Mouse (Mus musculus) heart, embryonic 16.5 days (tissue): ENCODE measurements around the gene Plxnd1. TPM values are rescaled to one million over a fixed set of nuclear protein-coding genes. Genes with fewer than 3 reads are reported as not detected.

ENCODE experiments used
- ATAC-seq: fragments of 200-750 bp; cut with Nextera tagmentation; replicated peaks from 2 replicates; pipeline ENCODE4 v1.8.0; 2017; ENCODE audit warnings: moderate number of reproducible peaks; ENCODE audit not compliant: insufficient read depth, low FRiP score; ENCODE audit errors: extremely low read depth
- H3K27ac ChIP-seq: fragments of 300-500 bp; sonication (generic); 2 replicates; pipeline ENCODE4 v1.5.1; 2014; ENCODE audit warnings: mild to moderate bottlenecking, low read length, control low read depth, moderate library complexity
- H3K27me3 ChIP-seq: fragments of 300-500 bp; sonication (generic); 2 replicates; pipeline ENCODE4 v1.6.1; 2014; ENCODE audit warnings: low read length, mixed read lengths; ENCODE audit not compliant: control insufficient read depth, insufficient read depth
- H3K36me3 ChIP-seq: fragments of 300-500 bp; sonication (generic); 2 replicates; pipeline ENCODE4 v1.6.1; 2014; ENCODE audit not compliant: control insufficient read depth, insufficient read depth
- H3K4me1 ChIP-seq: fragments of 300-500 bp; sonication (generic); 2 replicates; pipeline ENCODE4 v1.6.1; 2014; ENCODE audit warnings: low read length, mixed read lengths; ENCODE audit not compliant: control insufficient read depth, insufficient read depth
- H3K4me2 ChIP-seq: fragments of 300-500 bp; sonication (generic); 2 replicates; pipeline ENCODE4 v1.6.1; 2014; ENCODE audit warnings: low read depth, mild to moderate bottlenecking, control low read depth, low read length
- H3K4me3 ChIP-seq: fragments of 300-500 bp; sonication (generic); 2 replicates; pipeline ENCODE4 v1.5.1; 2014; ENCODE audit warnings: mild to moderate bottlenecking, control low read depth, low read length
- H3K9ac ChIP-seq: fragments of 300-500 bp; sonication (generic); 2 replicates; pipeline ENCODE4 v1.6.1; 2014; ENCODE audit warnings: low read length, control low read depth
- H3K9me3 ChIP-seq: fragments of 300-500 bp; sonication (generic); replicated peaks from 2 replicates; pipeline ENCODE4 v1.6.1; 2016; ENCODE audit warnings: low read length; ENCODE audit not compliant: control insufficient read depth
- WGBS: fragments of 180-500 bp; shearing (Covaris S2); extraction: QIAGEN DNeasy Blood & Tissue Kit; methylation state at CpG from one replicate; pipeline ENCODE4 v1.1.7; 2014; 5-methylcytosine and 5-hydroxymethylcytosine counted together
- polyA plus RNA-seq: library from polyadenylated mRNA; unstranded; fragments of >200 nt; fragmentation: Nextera tagmentation; extraction: Ambion mirVana; gene quantifications from 2 replicates; pipeline ENCODE4 v1.2.1, GENCODE M21; 2015

The Plxnd1 gene
- polyA plus RNA-seq, 1 experiment from 2014 or later = 46.0 TPM

- Histone ChIP-seq H3K27ac (peak overlapping the region; percentile 87), H3K27me3 (no peaks in the 10 kb centered on the region), H3K9me3 (no peaks in the 10 kb centered on the region), H3K4me1 (peaks cover 52% of the 10 kb centered on the region), H3K9ac (peak overlapping the region; percentile 52), H3K4me3 (no peak overlapping the region), H3K36me3 (no peaks in the 10 kb centered on the region), H3K4me2 (peak overlapping the region; percentile 39)
- ATAC-seq = peak; percentile 49
- 23% methylated on average over 17 of the region's 17 CpGs for WGBS
Measured at GRCm38 (mm10) chr6:115915601-115916445, 79.0 kb downstream of the Plxnd1 start.

GRCm38 (mm10) chr6:115914511-115915202 lies 80.1 kb downstream of the Plxnd1 start:
- no peaks in the 10 kb centered on the region for H3K36me3 ChIP-seq
- no peaks in the 10 kb centered on the region for H3K9me3 ChIP-seq
- ATAC-seq = no peak
- H3K27ac ChIP-seq = peak overlapping the region; percentile 87
- no peak overlapping the region for H3K4me2 ChIP-seq
- no peaks in the 10 kb centered on the region for H3K27me3 ChIP-seq
- WGBS = 75% methylated on average over 15 of the region's 15 CpGs
- no peak overlapping the region for H3K9ac ChIP-seq
- no peak overlapping the region for H3K4me3 ChIP-seq
- peaks cover 53% of the 10 kb centered on the region for H3K4me1 ChIP-seq

GRCm38 (mm10) chr6:115913482-115913881 lies 81.3 kb downstream of the Plxnd1 start:
- peaks cover 61% of the 10 kb centered on the region for H3K4me1 ChIP-seq
- 87% methylated on average over 10 of the region's 10 CpGs for WGBS

GRCm38 (mm10) chr6:115911763-115912162 lies 83.0 kb downstream of the Plxnd1 start:
- Histone ChIP-seq H3K4me2 (no peak overlapping the region), H3K9me3 (no peaks in the 10 kb centered on the region), H3K4me1 (peaks cover 65% of the 10 kb centered on the region), H3K9ac (no peak overlapping the region), H3K27me3 (no peaks in the 10 kb centered on the region), H3K4me3 (no peak overlapping the region), H3K27ac (peak overlapping the region; percentile 21), H3K36me3 (peaks cover 7% of the 10 kb centered on the region; the same call in 1 of the 2 replicates)
- WGBS = 66% methylated on average over 6 of the region's 6 CpGs
- ATAC-seq = no peak

More at GRCm38 (mm10) chr6:115913482-115913881, 81.3 kb downstream of the Plxnd1 start:
- Histone ChIP-seq H3K4me3 (no peak overlapping the region), H3K27ac (no peak overlapping the region), H3K9ac (no peak overlapping the region), H3K36me3 (no peaks in the 10 kb centered on the region), H3K9me3 (no peaks in the 10 kb centered on the region), H3K4me2 (no peak overlapping the region), H3K27me3 (no peaks in the 10 kb centered on the region)
- ATAC-seq = no peak

- no peaks in the 10 kb centered on the region for H3K9me3 ChIP-seq
- H3K27ac ChIP-seq = peak overlapping the region; percentile 68
- no peak overlapping the region for H3K4me3 ChIP-seq
- H3K36me3 ChIP-seq = peaks cover 10% of the 10 kb centered on the region
- H3K9ac ChIP-seq = no peak overlapping the region
- H3K4me2 ChIP-seq = no peak overlapping the region
- no peaks in the 10 kb centered on the region for H3K27me3 ChIP-seq
- ATAC-seq = peak; percentile 79
- WGBS = 45% methylated on average over 8 of the region's 8 CpGs
- H3K4me1 ChIP-seq = peaks cover 51% of the 10 kb centered on the region
Measured at GRCm38 (mm10) chr6:115909940-115910339, 84.9 kb downstream of the Plxnd1 start.

- Histone ChIP-seq H3K9ac (no peak overlapping the region), H3K4me1 (peaks cover 44% of the 10 kb centered on the region)
- whole genome bisulfite sequencing = 81% methylated on average over 3 of the region's 3 CpGs
Measured at GRCm38 (mm10) chr6:115909052-115909451, 85.8 kb downstream of the Plxnd1 start.

GRCm38 (mm10) chr6:115908421-115908982 lies 86.3 kb downstream of the Plxnd1 start:
- Histone ChIP-seq H3K9me3 (no peaks in the 10 kb centered on the region), H3K27me3 (no peaks in the 10 kb centered on the region), H3K9ac (no peak overlapping the region), H3K4me3 (no peak overlapping the region), H3K36me3 (peaks cover 10% of the 10 kb centered on the region), H3K4me1 (peaks cover 44% of the 10 kb centered on the region), H3K27ac (no peak overlapping the region; the same call in 1 of the 2 replicates), H3K4me2 (no peak overlapping the region)
- WGBS = 28% methylated on average over 6 of the region's 6 CpGs
- no peak for ATAC-seq

More at GRCm38 (mm10) chr6:115909052-115909451, 85.8 kb downstream of the Plxnd1 start:
- peaks cover 10% of the 10 kb centered on the region for H3K36me3 ChIP-seq
- H3K27ac ChIP-seq = peak overlapping the region; percentile 54
- H3K4me3 ChIP-seq = no peak overlapping the region
- H3K9me3 ChIP-seq = no peaks in the 10 kb centered on the region
- ATAC-seq = no peak
- H3K4me2 ChIP-seq = no peak overlapping the region
- no peaks in the 10 kb centered on the region for H3K27me3 ChIP-seq

GRCm38 (mm10) chr6:115906871-115907270 lies 87.9 kb downstream of the Plxnd1 start:
- Histone ChIP-seq H3K36me3 (peaks cover 13% of the 10 kb centered on the region), H3K27me3 (no peaks in the 10 kb centered on the region), H3K4me2 (no peak overlapping the region), H3K4me3 (no peak overlapping the region), H3K9me3 (no peaks in the 10 kb centered on the region), H3K27ac (0 out of 2 replicates have a peak overlapping the region, but pooled peaks have one; percentile 16), H3K9ac (no peak overlapping the region), H3K4me1 (peaks cover 38% of the 10 kb centered on the region)
- 66% methylated on average over 2 of the region's 2 CpGs for WGBS
- no peak for ATAC-seq
